Mouse (Mus musculus): ENCODE data around the gene Lrig2.

Lrig2 gene

DNA sequence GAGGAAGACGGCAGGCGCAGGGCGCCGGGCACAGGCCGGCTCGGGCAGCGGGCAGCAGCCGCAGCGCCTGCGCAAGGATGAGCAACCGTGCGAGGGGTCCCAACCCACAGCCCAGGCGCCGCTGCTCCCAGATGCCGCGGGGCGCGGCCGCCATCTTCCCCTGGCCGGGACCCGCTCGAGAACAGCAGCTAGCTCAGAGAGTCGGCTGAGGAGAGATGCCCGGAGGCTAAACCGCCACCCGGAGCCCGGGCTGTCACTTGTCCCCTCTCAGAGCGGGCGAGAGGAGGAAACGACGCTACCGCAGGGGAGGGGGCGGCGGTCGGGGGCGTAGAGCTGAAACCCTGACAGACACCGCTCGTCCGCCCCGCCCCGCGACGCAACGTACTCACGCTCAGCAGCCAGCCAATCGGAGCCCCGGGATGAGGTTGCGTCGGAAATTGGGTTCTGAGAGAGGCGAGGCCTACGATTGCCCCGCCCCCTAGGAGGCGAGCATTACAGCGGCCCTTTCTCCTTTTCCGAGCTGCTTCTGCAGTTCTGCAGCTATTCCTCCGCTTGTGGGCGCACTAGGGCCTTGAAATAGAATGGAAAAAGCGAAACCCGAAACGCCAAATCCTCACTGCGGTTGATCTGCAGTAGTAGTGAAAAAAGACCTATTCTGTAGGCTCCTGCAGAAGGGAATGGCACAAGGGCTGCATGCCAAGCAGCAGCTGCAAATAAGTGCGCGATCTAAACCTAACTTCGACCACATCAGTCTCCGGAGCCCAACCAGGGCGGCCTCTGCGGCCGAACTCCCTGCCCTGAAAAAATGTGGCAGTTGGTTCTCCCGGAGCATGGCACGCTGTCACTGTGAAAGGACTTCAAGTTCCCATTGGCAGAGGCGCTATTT is at the start of gene Lrig2:
Gene Lrig2, minus strand, starts transcription at position 381 of the 886 bp plus-strand sequence.
- DNase-seq, result peak; percentile 98 to 99

DNA sequence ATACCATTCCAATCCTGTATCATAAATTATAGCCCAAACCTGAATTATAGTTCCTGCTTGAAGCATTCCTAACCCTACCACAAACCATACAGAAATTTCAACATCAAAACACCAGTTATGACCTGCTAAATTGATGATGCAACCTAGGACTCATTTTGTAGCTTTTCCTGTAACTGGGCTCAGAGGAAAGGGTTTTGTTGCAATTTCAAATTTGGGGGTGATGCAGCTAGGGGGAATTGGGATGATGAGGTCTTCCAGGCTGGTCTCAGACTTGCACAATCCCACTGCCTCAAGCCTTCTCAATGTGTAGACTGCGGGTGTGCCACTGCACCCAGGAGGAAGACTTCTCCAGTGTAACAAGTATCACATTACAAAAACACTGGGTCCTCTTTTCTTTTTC is 44.9 kb upstream of the Lrig2 start:
- no peak for DNase-seq

DNA sequence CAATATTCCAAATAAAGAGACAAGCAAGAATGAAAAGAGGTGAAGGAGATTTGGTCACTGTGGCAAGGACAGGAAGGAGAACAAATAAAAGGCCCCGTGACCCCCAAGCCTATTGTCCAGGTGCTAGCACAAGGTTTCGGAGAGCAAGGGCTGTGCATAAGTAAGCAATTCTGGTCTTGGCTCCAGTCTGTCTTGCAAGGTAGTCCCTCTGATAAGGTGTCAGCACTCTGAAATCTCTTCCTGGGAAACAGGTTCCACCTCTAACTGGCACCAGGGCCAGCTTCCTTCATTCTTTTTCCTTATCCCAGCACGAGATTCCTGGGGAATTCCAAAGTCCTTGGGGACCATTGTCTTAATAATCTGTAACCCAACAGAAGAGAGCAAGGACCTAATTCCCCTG is 38.9 kb upstream of the Lrig2 start:
- DNase-seq, result no peak

DNA sequence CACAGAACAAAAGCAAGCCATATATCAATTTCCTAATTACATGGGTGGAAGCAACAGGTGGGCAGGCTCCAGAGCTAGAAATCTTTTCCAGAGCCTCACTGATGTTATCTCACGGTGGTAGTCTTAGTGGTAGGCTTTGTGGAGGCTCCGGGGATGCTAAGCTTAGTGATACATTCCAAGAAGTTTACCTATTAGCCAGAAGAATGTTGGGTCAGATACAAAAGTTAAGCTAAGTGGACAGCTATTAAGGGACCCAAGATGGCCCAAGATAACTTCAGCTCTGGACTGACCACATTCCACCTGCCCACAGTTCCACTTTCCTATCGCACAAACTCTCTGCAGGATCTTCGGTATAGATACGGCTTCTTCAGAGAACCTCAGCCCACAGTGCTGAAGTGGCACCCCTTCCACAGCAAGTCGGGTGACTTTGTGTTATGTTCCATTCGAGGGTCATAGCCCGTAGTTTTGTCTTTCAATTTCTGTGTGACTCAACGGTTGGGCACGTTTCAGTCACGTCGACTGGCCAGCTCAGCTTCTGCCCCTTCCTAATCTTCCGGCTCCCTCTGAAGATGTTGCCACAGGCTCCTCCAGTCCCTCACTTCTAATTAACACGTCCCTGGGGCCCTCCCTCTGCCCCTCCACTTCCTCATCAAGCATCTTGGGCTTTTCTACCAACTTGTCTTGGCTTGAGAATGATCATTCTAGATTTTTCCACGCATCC is 36.8 kb upstream of the Lrig2 start:
- no peak for DNase-seq

DNA sequence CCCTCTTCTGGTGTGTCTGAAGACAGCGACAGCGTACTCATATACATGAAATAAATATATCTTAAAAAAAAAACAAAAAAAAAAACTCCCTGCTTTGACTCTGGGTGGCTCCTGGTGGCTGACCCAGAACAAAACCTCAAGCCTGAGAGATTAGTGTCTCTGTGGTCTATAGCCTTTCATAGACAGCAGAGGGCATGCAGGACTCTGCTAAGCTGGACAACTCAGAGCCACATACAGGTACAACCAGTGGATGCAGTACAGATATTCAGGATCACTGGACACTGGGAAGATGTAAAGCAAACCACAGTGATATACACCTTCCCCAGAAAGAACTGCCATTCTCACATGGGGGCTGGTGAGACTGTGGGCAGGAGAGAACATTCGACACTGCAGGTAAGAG is 32.1 kb upstream of the Lrig2 start:
- no peak for DNase-seq

DNA sequence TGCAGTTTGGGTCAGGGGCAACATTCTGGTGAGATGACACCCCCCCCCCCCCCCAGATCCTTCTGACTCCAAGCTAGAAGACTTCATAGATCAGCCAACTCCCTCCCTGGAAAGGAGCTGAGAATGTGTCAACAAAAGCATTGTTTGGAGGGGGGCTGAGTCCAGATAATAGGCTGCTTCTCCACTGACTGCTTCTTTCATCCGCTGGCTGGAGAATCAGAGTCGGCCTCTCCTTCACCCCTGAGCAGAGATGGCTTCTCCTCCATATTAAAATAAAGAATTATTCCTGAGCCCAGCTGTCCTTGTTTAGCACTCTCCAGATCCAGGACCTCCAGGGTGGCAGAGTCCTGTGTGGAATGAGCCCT is 30.3 kb upstream of the Lrig2 start:
- DNase-seq, result no peak

DNA sequence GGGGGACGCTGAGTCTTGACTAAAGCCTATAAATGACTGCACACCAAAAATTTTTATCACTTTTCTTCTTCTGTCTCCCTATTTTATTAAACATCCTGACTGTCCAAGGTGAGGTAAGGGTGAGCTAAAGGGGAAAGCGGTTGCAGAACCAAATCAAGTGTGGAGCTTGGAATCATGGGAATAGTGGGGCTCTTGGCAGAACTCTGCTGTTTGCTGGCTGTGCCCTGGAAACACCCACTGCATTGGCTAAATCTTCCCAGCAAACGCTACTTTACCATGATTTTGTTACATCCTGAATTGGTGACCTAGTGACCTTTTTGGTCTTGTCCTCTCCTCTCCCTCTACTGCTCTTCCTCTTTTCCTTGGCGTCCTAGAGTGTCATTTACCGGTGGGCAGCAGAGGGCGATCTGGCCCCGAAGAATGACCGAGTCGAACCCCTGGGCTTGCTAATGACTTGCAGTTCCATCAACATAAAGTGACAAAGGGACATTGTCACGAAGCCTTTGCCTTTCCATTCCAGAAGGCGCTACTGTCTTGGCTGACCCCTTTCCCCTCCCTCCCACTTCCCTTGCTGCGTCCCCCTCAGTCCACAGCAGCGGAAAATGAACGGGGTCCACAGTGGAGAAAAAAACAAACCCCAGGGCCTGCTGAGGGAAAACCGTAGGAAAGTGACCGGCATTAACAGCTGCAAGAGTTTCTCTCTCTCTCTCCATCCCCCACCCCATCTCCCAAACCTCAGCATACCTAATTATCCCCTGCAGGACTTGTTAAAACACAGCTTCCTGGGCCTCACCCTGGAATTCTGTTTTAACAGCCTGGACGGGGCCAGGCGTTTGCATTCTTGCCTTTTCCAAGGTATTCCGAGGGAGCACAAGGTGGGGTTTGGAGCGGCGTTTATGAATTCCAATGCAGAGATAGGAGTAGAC is 29.7 kb upstream of the Lrig2 start:
- peak; percentile 79 to 81 for DNase-seq

DNA sequence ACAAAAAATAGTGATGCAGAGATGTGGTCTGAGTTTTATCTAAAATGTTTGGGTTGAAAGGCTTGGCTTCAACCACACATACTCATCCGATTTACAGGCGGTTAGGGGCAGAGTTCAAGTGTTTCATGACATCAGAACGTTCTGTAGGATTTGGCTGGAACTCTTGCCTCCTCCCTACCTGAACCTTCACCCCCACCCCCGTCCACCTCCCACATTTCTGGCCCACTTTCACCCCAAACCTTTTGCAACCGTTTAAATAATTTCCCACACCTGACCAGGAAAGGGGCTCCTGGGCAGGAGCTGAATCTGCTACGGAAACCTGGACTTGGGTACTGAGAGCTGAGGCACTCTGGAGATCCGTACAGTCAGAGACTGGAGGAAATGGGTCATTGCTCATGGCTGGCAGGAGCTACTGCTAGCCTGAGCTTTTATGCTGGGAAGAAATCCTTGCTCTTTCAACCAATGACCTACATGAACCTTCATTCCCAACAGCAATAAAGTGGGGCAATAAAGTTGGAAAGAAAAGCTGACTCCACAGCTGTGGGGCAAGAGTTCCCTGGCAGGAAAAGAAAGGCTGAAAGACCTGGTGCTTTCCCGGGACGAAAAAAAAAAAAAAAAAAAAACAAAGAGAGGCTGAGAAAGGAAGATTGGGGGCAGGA is 28.9 kb upstream of the Lrig2 start:
- DNase-seq, result no peak

DNA sequence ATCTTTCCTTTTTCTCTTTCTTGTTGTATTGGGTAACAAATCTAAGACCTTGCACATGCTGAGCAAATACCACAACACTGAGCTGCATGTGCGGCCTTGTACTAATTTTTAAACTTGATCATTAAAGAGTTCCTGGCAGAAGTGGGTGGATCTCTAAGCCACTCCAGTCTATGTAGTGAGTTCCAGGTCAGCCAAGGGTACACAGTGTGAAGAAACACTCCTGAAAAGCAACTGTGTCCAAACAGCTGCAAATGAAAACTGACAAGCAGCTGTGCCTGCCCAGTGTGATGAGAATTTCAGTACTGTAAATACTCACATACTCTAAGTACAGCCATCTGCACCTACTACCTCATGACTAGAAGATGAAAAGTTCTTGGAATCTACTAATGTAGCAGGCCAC is 21.5 kb upstream of the Lrig2 start:
- DNase-seq, result no peak

DNA sequence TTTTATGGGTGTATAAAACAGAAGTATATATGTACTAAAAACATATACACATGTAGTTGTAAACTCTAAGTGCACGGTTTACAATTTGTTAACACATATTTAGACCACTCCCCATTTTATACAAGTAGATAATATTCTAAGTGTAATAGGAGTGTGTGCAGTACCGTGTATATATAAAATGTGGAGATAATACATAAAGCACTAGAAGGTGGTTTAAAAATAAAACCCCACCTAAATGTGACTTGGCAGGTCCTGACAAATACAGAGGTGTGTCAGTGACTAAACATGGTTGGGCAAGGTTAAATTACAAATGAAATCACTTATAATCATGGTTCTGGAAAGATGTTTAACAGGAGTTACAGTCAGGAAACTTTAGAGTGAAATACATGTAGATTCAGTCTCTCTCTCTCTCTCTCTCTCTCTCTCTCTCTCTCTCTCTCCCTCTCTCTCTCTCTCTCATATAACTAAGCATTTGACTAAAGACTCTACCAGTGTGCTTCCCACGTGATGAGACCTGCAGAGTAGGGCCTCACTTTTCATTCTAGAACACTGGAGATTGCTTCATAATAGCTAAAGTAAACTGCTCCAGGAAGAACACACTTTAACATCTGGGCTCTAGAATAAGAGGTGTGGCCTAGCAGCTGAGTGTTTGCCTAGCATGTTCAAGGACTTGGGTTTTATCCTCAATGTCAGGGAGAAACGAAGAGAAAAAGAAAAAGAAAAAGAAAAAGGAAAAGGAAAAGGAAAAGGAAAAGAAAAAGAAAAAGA is 14.6 kb upstream of the Lrig2 start:
- no peak for DNase-seq

DNA sequence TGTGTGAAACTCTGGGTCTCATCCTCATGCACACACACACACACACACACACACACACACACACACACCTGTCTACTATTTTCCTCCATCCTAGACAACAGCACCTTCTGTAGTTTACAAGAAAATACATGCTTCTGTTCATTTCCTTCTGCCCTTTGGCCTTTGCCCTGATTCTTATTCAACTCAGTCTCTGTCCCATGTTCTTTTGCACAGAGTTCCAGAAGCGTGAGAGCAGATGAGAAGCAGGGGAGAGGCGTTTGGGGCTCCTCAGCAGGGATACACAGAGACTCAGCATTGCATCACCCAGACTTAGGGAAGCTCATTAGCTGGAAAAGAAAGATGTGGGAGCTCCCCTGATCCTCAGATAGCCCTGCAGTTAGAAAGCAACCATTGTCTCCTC is 13.8 kb upstream of the Lrig2 start:
- DNase-seq, result no peak

DNA sequence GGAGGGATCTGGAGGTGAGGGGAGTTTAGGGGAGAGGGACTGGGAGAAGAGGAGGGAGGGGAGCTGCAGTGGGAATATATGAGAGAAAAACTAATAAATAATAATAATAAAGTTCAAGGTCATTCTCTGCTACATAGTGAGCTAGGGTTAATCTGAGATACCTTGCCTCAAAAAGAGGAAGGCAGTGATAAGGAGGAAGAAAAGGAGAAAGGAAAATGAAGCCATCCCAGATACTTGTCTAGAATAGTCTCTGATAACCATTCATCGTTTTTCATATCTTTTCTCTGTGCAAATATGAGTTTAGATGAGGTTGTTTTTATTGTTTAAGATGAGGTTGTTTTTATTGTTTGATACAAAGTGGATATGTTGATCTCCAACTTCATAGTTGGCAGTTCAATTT is 13.3 kb upstream of the Lrig2 start:
- no peak for DNase-seq

DNA sequence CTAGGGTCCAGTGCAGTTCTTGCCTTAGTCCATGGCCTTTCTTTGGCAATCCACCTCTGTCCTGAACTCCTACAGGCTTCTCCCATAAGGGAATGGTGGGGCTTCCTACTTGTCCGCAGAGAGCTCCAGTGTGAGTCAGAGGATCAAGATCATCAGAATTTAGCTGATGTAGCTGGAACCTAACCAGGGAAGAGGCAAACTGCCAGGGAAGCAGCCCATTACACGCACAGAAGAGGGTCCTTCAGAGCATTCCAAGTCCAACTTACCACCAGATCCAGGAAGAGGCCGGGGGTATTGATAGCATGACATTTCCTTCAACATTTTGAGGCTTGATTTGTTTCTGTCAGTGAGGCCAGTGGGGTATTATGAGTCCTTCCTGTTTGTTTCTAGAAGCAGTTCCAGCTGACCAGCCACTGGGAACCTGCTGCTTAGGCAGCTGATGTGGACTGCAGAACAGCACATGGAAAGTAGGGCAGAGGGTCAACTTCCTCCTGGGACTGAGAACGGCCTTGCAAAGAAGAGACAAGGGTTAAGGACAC is 11.7 kb upstream of the Lrig2 start:
- no peak for DNase-seq

DNA sequence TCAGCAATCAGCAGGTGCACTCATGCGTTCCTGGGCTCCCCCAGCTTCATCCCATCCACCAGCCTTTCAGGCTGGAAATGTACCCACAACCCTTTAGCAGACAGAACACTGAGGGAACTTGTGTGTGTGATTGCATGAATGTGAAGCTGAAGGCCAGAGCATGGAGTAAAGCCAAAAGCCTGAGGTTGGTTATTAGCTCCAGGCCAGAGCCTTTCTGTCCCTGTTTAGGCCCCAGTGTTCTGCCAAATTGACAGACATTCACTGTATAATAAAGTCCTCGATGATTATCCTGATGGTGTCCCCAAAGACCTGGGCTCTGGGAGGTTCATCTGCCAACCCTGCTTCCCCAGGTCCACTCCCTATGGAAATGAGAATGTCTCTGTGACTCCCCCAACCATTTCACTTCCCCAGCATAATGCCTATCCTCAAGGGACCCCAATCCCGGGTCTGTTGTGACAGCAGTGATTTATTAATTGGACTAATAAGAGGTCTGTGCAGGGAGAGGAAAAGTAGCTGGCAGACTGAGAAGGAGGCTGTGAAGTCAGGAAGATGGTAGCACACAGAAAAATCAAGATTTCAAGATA is 9.7 kb upstream of the Lrig2 start:
- no peak for DNase-seq

DNA sequence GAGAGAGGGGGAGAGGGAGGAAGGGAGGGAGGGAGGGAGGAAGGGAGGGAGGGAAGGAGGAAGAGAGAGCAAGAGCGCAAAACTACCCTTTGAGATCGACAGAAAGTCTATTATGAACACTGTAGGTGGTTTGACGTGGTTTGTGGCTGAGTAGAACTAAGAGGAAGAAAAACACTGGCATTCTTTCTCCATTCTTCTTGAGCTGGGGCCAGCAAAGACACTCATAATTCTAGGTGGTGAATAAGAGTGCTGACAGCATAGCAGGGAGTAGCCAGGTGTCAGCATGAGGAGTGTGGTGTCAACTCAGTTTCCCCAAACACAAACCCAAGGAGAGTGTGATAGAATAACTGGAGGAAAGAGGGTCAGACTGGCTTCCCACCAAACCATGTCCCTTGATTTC is 8.8 kb upstream of the Lrig2 start:
- no peak for DNase-seq

DNA sequence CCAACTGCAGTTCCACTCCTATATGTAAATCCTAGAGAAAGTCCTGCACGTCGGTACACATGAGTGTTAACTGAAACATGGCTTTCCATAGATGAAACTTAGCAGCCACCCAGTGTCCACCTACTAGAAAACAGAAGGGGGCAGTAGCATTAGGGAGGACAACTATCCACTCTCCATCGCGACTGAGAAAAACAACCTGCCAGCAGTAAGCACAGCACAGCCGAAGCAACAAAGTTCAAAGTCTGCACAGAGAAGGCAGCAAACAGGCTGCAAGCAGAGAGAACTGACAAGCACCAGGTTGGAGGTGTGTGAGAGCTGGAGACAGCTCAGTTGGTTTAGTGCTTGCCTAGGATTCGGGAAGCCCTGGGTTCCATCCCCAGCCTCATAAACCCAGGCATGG is 7.2 kb upstream of the Lrig2 start:
- no peak for DNase-seq

DNA sequence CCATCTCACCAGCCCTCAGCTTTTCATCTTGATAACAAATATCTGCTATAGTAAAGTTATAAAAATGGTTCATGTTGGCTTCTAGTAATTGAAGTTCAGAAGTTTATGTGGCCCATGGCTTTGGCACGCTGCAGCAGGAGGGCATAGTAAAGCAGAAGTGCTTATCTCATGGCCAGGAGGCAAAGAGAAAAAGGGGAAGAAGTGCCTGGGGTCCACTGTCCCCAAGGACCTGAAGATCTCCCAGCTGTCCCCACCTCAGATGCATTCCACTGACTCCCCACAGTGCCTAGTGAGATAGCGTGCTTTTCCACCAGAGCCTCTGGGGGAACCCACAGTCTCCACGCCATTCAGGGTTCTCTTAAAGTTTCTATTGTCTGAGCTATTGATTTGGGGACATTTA is 6.7 kb upstream of the Lrig2 start:
- DNase-seq, result no peak

DNA sequence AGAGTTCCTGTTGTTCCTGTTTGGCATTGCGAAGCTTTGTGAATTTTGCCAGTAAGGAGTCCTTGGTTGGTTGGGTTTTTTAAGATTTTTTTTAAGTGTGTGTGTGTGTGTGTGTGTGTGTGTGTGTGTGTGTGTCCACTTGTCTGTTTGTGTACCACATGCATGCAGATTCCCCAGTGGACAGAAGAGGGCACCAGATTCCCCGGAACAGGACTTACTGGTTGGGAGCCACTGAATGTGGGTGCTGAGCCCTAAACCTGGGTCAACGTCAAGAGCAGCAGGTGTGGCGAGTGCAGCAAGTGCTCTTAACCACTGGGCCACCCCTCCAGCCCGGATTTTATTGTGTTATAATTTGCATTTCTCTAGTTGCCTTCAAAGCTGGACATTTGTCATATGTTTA is 5.4 kb upstream of the Lrig2 start:
- DNase-seq, result peak in 1 of 2 experiments; percentile 27

DNA sequence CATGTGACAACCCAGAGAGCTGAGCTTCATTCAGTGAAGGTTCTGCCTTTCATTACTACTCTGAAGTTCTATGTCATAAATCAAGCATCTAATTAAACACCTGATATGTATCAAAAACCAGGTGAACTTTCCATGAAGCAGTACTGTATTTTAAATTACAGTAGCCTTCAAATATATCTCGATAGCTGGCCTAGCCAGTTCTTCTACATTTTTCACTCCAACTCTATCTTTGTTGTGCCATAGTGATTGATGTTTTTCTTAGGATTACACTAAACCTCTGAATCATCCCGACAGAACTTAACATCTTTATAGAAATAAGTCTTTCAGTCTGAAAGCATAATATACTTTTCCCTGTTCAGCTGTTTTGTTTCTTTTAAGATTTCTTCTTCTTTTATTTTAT is 2.8 kb upstream of the Lrig2 start:
- no peak for DNase-seq

DNA sequence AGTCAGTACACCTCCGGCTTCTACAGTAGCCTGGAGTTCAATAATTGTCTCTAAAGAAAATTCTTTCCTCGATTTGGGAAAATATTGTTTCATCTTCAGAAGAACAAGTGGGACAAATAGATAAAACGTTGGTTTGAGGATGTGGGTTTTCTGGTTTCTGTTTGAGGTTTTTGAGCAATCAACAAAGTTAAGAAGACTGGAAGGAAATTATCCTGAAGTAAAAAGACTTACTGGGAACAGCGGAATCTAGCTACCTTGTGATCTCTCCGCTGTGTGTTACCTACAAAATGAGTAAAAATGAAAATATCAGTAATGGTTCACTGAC is 668 bp upstream of the Lrig2 start:
- no peak for DNase-seq

DNA sequence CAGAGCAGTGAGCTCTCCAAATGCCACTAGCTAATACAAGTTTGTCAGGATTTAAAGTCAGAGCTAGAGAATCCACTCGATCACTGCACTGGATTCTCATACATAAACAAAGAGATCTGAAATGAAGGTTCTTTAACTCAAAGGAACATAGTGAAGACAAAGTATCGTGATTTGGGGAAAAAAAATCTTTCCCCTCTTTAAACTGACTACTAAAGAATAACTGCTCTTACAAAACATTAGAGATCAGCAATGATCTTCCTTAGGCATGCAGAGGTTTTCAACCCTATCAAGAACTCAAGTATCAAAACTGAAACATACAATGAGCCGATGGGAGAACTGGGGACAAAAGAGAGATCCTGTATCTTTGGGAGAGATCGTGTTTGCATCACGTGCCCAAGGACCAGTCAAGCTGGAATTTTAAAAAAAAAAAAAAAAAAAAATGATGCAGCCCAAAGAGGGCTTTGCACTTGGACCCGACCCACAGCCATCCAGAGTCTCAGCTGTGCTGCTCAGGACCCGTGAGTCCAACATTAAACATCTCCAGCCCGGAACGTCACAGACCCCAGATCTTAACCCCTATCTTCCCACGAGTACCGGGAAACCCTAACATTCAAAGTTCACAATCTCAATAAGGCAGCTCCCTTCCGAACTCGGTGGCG is 818 bp downstream of the Lrig2 start:
- DNase-seq, result no peak

Data from thymus, postnatal 36 days (tissue).